Mouse (Mus musculus): ENCODE data around the gene Vwa2. TPM values are rescaled to one million over a fixed set of nuclear protein-coding genes. Genes with fewer than 3 reads are reported as not detected.

Vwa2 gene
- not detected for polyA plus RNA-seq (2017; shearing (Covaris generic))

DNA sequence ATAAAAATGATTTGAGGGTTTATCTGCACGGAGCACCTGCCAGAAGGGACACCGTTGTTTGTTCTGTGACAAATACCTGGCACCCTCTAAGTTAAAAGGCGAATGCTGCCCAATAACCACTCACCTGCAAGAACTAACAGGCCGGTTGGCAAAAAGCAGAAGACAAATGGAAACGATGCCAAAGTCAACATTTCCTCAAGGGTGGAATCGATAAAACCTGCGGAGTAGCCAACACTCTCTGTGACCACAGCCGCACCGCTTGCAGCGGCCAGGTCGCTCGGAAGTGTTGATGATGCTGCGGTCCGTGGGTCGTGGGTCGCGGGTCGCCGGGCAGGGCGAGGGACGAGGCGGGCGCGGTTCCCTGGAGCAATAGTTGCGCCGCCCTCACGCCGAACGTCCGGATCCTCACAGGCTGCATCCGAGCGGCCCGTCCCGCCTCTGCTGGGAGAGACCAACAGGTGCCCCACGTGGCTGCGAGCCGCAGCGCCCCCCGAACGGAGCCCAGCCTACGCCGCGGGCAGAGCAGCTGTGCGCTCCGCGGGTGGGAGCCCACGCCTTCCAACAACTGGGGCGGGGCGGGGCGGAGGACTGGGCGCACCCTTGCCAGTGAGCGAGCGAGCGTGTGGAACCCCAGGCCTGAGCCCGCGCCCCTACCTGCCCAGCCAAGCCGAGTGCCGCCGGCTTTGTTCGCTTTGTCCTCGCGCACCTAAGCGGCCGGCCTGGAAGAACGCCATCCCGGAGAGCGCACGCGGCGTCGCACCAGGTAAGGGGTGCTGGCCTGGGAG, at the start of gene Vwa2:
TSS of gene Vwa2 (plus strand) at position 434 of the 785 bp plus-strand sequence.
- no peak for ATAC-seq

DNA sequence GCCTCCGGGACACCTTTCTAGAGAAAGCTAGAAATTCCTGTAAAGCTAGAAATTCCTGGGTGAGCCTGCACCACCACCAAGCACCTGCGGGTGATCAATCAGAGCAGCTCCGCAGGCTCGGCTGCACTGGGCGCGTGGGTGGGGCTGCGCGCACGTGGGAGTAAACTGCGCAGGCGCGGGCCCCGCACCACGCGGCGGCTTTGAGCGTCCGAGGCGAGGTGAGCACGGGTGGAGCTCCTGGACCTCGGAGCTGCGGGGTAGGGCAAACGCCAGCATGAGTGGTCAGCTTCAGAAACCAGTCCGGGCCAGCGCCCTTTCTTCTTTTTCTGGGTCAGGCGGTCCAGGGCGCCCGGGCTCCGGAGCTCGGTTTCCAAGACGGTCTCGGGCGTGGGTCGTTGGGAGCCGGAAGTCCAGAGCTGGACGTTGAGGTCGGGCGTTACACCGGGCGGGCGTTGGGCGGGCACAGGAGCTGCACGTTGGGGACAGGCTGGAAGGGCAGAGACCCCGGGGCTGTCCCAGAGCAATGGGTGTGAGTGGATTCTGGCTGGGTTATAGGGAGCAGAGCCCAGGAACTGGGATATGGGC, 47.9 kb upstream of the Vwa2 start, which contains the start of gene Tdrd1:
TSS of gene Tdrd1 (plus strand) at position 163 of the 585 bp plus-strand sequence.
- no peak for ATAC-seq

DNA sequence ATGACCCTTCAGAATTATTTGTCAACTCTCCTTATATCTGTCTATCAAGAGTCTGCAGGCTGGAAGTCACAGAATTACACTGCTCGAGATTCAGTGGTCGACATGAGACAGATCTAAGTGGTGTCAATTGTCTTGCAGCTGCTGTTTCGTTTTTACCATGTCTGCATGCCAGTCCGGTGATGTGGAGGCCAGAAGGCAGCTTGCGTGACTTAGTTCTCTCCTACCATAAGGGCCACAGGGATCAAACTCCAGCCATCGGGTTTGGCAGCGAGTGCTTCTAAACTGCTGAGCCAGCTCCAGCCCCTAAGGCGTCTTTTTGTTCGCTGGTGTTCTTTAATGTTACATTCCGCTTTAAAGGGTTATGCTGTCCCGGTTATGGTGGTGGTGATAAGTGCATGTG, 45.7 kb upstream of the Vwa2 start:
- no peak for ATAC-seq

DNA sequence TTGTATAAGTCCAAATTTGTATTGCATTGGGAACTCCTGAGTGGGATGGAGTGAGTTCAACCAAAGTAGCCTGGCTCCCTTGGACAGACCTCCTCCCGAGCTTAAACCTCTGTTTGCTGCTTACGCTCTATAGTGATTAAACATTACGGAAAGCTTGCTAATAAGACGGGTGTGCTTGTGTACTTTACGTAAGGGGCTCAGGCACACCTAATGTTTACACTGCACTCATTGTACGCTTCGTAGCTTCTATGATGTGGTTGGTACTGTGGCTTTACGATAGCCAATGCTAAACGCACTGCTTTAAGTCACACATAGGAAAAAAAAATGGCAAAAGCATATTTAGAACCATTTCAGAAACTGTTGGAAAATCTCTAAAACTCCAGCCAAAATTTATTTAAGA, 44.8 kb upstream of the Vwa2 start:
- no peak for ATAC-seq

DNA sequence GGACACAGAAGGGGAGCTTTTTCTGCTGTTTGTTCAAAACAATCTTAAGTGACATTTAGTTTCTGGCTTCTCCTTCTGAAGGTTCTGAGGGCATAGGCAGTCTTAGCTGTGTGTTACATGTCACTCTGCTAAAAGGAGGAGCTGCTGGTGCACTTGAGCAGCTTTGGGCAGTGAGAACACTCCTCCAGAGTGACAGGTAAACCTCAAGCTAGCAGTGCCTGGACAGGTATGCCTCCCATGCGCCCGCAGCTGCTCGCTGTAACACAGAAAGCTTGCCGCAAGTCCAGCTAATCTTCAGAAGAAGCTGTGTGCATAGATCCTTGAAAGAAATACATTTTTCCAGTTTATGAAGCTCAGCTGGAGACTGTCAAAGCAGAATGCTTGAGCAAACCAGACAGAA, 43.9 kb upstream of the Vwa2 start:
- ATAC-seq = no peak

DNA sequence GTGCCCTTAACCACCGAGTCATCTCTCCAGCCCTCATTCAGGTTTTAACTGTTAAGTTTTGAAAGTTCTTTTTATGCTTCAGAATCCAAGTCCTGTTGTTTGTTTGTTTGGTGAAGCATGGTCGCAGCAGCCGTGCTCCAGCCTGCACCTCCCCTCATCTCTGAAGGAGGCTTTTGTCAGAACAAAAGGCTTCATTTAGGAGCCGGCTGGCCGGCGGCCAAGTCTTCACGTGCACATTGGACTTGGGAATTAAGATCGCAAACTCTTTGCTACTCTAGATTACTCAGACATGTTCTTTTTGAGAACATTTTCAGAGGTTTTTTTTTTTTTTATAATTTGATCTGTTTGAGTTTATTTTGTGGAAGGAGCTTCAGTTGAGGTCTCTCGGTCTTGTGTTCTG, 38.7 kb upstream of the Vwa2 start:
- no peak for ATAC-seq

DNA sequence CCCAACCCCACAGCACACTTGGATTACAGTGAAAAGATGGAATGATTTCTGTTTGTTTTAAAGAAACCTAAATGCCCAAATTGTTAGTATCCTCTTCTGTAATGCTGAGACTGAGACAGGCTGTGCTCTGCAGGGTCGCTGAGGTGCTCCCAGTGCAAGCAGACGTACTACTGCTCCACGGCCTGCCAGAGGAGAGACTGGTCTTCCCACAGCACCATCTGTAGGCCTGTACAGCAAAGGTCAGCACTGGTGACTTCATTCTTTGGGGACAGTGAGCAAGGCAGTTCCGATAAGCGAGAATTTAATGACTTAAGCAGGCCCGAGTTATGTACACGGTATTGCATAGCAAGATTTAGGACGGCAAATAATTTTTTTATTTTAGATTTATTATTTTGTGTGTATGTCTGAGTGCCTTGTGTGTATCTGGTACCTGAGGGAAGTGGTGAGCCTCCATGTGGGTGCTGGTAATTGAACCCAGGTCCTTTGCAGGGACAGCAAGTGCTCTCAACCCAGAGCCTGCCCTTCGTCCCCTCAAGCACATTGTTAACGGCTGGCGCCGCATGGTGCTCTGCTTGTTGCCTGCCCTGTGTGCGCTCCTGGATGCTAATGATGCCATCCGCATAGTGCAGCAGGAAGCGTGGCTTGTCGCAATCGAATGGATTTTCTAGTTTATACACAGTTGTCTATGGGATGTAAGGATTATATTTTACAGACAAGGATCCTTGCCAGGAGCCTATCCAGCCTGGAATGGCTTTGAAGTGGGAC, 34.9 kb upstream of the Vwa2 start:
- ATAC-seq = no peak

DNA sequence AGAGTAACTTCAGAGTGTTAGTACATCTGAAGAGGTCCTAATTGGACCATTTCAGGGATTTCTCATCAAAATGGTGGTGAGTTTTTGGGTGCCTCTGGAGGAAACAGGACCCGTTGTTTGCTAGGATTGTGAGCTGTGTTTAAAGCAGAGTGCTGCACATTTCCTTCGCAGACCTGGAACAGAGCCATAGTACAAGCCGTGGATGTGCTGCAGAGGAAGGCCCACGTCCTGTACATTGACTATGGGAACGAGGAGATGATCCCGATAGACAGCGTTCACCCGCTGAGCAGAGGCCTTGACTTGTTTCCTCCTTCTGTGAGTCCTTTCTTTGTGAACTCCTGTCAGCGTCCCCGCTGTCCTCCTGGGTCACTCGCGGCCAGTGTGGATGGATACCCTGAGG, 31.1 kb upstream of the Vwa2 start:
- no peak for ATAC-seq

DNA sequence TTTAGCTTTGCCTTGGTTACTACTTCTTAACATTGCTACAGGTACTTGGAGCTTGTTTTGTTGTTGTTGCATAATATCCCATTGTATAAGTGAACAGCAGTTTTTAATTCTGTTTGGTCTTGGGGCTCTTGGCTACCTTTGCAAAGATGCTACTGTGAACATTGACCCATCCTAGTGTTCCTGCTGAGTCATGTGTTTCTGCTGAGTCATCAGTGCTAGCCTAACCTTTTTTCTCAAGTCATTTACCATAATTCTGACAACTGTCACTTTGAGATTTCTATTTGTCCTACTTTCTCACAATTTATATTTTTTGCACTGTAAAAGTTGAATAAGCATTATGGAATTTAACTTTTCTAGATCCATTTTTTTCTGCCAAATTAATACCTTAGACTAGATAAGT, 21.5 kb upstream of the Vwa2 start:
- no peak for ATAC-seq

DNA sequence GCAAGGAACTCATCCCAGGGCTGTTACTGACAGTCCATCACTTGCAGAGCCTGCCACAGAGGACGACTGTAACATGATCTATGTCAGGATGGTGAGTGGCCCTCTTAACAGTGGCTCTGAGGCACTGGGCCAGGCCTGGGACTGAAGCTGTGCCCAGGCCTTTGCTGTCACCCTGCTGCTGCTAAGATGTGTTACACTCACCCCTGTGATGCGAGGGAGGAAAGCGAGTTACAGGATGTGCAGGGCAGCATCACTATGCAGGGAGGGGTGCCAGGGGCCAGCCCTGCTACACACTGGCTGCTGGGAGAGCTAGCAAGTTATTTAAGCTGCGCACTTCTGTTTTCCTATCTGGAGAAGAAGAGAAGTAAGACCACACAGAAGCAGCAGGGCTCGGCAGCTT, 17.6 kb upstream of the Vwa2 start:
- no peak for ATAC-seq

DNA sequence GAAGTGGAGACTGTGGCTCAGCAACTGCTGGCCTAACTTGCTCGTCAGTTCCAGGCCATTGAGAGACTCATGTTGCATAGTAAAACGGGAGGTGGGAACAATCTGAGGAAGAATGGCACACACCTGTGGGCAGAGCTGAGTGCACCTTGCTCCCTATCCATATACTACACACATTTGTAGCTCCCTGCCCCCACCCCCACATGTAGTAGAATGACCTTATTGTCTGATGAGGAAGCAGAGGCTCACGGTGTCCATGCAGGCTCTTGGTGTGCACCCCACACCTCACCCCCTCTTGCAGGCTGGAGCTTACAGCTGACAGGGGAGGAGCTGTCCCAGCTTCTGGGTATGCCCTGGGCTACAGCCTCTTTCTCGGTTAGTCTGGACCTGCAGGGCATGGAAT, 6.3 kb upstream of the Vwa2 start:
- ATAC-seq = no peak

DNA sequence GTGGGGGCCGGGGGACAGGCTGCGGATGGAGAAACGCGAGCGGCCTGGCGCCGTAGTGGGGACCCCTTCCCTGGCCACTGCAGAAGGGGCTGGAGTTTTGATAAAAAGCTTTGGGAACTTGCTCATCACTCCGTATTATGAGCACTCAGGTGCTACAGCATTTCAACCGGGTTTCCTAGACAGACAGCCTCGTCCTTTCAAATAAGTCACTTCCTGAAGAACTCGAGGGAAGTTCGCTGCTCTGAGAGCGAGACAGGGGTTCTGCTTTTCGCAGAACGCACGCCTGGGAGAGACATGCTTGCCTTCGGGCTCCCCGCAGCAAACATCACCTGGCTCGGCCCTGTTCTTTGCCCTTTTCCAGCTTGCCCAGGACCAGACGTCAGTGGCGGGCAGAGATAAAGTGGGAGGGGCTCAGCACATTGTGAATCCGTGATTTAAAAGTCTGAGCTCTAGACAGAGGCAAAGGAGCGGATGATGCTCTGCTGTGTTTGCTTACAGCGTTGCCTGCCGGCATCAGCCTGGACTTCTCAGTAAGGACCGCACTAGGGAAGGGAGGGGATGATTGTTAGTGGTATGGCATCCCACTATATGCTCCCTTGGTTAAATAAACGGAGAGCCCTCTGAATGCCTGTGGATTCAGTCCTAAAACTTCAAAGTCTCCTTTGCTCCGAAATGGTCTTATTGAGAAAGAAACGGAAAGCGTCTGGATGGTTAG, 709 bp downstream of the Vwa2 start:
- ATAC-seq = no peak

DNA sequence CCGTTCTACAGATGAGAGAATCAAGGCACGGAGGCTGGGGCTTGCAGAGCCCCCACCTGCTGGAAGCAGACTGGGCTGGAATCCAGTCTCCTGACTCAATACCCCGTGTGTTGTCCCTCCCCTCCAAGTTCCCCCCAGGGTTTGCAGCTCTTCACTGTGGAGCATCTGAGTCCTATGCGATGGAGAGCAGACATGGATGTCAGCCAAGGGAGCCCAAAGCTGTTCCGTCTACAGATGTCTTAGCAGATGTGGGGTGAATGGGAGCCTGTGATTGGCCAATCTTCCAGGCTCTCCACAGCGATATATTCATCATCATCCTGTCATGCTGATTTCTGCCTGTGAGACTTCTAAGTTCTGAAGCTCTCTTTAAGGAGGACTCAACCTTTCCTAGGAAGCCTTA, 3.3 kb downstream of the Vwa2 start:
- ATAC-seq = no peak

DNA sequence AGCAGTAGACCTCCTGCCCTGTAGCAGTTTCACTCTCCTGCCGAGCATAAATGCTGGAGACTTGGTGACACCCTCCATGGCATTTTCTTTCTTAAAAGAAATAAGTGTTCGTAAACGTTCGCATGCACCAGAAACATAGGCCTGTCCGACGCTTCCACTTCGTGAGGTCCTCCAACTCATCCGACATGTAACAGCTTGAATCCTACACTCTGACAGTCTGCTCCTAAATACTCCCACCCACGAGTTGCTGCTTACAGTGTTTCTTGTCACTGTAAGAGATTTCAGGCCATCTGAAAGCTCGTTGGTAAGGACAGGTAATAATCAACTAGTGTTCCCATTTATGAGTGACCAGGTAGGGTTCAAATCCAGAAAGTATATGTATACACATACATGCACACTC, 13.8 kb downstream of the Vwa2 start:
- no peak for ATAC-seq

DNA sequence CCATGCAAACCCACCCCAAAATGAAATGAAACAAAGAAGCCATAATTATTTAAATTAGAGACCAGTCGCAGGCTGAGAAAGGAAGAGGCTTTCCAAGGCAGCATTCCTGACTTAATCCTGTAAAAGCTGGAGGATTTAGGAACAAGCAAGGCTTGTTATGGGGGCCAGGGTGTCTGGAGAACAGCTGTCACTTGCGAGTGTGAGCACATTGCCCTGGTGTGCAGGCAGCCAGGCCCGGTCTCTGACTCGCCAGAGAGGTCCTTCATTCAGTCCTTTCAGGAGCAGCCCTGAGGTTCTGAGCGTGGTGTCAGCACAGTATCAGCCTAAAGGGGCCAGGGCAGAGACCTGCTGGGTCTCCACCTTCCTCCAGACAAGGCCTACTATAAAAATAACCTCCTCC, 14.6 kb downstream of the Vwa2 start:
- ATAC-seq = no peak

DNA sequence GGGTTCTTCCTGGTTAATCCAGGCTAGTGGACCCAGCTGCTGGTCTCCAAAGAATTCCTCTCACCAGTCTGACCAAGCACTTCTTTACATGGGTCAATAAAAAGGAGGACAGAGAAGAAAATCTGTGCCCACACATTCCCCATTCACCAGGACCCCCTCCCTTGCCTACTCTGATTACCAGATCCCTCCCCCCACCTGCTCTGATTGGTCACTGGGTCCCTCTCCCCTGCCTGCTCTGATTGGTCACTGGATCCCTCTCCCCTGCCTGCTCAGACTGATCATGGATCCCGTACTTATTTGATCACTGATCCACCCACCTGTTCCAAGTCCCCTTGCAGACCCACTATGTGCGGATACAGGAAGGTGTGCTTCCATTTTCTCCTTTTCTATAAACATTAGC, 17.4 kb downstream of the Vwa2 start:
- ATAC-seq = no peak

DNA sequence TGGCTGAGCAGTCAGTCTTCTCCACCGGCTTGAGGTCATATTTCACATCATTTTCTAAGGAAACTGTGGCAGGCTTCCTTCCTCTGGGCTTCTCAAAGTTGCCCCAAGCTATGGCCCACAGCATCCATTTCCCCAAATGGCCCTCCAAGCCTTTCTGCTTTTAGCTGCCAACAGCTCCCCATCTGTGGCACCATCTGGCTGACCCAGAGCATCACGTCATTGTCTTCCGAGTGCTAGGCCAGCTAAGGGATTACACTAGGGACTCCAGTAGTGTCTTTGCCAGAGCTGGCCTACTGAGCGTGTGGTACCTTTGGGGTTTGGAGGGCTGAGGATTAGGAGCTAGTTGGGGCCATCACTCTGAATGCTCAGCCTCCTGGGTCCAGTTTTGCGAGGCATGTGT, 18.5 kb downstream of the Vwa2 start:
- ATAC-seq = no peak

DNA sequence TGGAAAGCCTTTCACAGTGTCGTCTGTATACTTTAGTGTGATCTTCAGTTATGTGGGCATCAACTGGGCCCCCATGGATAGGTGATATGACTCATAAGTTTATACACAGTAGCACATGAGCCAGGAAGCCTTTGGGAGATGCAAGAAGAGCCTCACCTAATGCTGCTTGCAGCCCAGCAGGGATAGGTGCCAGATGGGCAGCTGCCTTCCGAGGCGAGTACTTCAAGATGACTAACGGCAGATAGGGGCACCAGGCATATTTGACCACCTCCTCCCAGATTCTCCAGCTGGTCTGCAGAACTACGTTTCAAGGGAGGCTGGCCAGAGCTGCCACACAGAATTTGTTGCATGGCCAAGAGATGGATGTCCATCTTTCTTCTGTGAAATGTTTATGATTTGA, 19.3 kb downstream of the Vwa2 start:
- ATAC-seq = no peak

DNA sequence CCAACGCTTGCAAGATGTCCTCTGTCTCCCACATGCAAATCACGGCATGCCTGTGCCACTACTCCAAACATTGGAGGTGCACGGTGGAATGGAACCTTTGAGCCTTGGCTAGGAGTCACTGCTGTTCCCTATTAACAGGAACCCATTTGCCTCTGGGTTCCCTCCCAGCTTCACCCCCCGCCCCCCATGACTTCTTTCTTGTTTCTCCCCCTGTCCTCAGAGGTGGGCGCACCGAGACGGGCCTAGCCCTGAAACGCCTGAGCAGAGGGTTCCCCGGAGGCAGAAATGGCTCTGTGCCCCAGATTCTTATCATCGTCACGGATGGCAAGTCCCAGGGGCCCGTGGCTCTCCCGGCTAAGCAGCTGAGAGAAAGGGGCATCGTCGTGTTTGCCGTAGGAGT, 23.6 kb downstream of the Vwa2 start:
- ATAC-seq = no peak

DNA sequence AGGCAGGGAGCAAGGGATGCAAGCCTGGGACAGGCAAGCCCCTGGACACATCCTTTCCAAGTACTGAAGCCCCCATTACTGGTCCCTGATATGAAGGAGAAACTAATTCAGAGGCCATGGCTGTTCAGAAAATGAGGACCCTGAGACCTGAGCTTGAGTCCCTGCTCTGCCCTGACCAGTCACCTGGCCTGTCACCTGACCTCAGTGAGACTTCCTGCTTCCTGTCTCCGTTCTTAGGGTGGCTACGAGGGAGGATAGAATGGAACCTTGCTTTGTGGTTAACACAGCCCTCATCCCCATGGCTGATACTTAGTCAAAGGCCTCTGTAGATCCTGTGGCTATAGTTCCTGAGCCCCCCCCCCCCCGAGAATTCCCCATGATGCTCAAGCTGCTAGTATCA, 30.0 kb downstream of the Vwa2 start:
- ATAC-seq = no peak

DNA sequence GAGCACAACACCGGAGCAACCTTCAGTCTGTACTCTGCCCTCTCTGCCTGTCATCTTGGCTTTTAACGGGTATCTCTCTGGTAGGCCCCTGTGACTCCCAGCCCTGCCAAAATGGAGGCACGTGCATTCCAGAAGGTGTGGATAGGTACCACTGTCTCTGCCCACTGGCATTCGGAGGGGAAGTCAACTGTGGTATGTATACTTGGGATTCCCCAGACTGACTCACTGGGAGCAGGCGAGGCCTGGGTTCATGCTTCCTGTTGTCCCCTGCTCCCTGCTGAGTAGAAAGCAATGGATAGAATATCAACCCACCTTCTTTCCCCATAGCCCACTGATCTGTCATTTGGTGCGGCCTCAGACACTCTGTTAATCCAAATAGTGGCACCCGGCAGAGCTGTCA, 31.3 kb downstream of the Vwa2 start:
- ATAC-seq = no peak

DNA sequence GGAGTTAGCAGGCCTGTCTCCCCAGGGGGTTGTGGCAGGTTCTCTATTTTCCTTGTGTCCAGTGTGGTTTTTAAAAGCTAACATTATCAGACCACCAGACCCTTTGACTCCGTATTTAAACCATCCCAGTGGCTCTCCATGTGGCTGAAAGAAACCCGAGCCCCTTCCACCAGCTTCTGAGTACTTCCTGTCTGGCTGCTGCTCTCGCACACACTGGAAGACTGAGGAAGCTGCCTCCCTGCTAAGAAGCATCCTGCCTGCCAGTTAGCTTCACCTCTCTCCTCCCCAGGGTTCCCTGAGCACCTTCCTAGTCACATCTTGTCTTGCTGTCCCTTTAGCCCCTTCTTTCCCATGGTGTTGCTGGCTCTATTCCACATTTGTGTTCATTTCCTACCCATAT, 33.8 kb downstream of the Vwa2 start:
- no peak for ATAC-seq

Data from inflammation-experienced regulatory T-cells, adult 6 months (primary cell).